Mouse (Mus musculus) neural tube, embryonic 13.5 days (tissue): ENCODE measurements around the gene Hsf2bp. TPM values are rescaled to one million over a fixed set of nuclear protein-coding genes. Genes with fewer than 3 reads are reported as not detected.

Experiments used
- ATAC-seq: fragments of 200-750 bp; cut with Nextera tagmentation; 2 replicates; pipeline ENCODE4 v1.8.0; 2017; ENCODE audit warnings: low read depth, mild to moderate bottlenecking, moderate TSS enrichment, moderate library complexity
- H3K27ac ChIP-seq: fragments of 300-500 bp; sonication (generic); replicated peaks from 2 replicates; pipeline ENCODE4 v1.5.1; 2015; ENCODE audit warnings: moderate library complexity, mild to moderate bottlenecking, inconsistent platforms
- H3K27me3 ChIP-seq: fragments of 300-500 bp; sonication (generic); 2 replicates; pipeline ENCODE4 v1.6.1; 2015; ENCODE audit warnings: mild to moderate bottlenecking, inconsistent platforms
- H3K36me3 ChIP-seq: fragments of 300-500 bp; sonication (generic); 2 replicates; pipeline ENCODE4 v1.6.1; 2015; ENCODE audit warnings: mild to moderate bottlenecking, inconsistent platforms
- H3K4me1 ChIP-seq: fragments of 300-500 bp; sonication (generic); replicated peaks from 2 replicates; pipeline ENCODE4 v1.6.1; 2015; ENCODE audit warnings: inconsistent platforms
- H3K4me2 ChIP-seq: fragments of 300-500 bp; sonication (generic); 2 replicates; pipeline ENCODE4 v1.6.1; 2015; ENCODE audit warnings: inconsistent platforms, mild to moderate bottlenecking, moderate library complexity
- H3K4me3 ChIP-seq: fragments of 300-500 bp; sonication (generic); 2 replicates; pipeline ENCODE4 v1.5.1; 2015; ENCODE audit warnings: mild to moderate bottlenecking, inconsistent platforms
- H3K9ac ChIP-seq: fragments of 300-500 bp; sonication (generic); 2 replicates; pipeline ENCODE4 v1.6.1; 2015; ENCODE audit warnings: moderate library complexity, mild to moderate bottlenecking, inconsistent platforms
- H3K9me3 ChIP-seq: fragments of 300-500 bp; sonication (generic); 2 replicates; pipeline ENCODE4 v1.6.1; 2016; ENCODE audit warnings: inconsistent platforms
- WGBS: fragments of 180-500 bp; shearing (Covaris S2); methylation state at CpG from one replicate; pipeline ENCODE4 v1.1.7; 2015; 5-methylcytosine and 5-hydroxymethylcytosine counted together
- polyA plus RNA-seq: library from polyadenylated mRNA; unstranded; fragments of >200 nt; fragmentation: Nextera tagmentation; extraction: Ambion mirVana; gene quantifications from 2 replicates; pipeline ENCODE4 v1.2.1, GENCODE M21; 2015

The Hsf2bp gene
- polyA plus RNA-seq, 1 experiment from 2014 or later, result 0.38 TPM

DNA sequence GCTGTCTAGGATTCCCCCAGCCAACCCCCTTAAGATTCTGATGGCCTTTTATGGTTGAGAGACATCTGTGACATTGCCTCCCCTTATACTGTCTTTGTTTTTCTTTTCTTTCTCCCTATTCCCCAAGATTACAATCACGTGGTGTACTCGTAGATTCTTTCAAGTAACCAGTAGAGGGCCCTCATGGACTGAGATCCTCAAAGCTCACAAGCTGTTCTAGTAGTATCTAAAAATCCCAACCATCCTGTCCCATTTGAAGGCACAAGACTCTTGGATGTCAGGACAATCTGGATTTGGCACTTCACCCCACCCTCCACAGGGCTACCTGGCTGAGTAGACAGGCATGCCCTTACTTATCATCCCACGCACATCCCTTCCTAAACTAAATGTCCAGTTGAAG is 8.5 kb downstream of the Hsf2bp start:
- Histone ChIP-seq H3K27me3 (no peaks in the 10 kb centered on the region), H3K9ac (no peak overlapping the region), H3K4me2 (no peak overlapping the region), H3K9me3 (no peaks in the 10 kb centered on the region), H3K36me3 (no peaks in the 10 kb centered on the region), H3K4me1 (no peaks in the 10 kb centered on the region), H3K27ac (no peak overlapping the region), H3K4me3 (no peak overlapping the region)
- WGBS, result 30% methylated on average over 3 of the region's 3 CpGs
- ATAC-seq, result 0 out of 2 replicates have a peak, but pooled peaks have one; percentile 34

DNA sequence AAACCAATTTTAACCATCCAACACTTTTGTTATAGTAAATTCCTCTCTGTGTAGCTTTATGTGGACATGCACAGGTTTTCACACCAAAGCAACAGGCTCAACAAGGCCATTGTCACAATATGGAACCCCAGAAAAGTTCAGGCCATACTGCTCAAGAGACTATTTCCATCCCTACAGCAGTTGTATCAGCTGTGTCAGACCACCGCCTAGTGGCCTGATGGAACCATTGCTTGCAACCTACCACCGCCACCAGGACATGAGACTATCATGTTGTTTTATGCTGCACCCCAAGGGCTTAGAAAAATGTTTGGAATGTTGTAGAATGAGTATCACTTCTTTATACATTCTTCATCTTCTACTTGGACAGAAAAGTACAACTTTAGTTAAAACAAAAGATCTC is 10.8 kb downstream of the Hsf2bp start:
- Histone ChIP-seq H3K4me1 (no peaks in the 10 kb centered on the region), H3K36me3 (no peaks in the 10 kb centered on the region), H3K27me3 (no peaks in the 10 kb centered on the region), H3K27ac (no peak overlapping the region), H3K4me3 (no peak overlapping the region), H3K4me2 (no peak overlapping the region), H3K9ac (no peak overlapping the region), H3K9me3 (no peaks in the 10 kb centered on the region)
- ATAC-seq, result peak; percentile 71; the same call in 1 of the 2 replicates
- 9% methylated on average over 2 of the region's 2 CpGs for WGBS

DNA sequence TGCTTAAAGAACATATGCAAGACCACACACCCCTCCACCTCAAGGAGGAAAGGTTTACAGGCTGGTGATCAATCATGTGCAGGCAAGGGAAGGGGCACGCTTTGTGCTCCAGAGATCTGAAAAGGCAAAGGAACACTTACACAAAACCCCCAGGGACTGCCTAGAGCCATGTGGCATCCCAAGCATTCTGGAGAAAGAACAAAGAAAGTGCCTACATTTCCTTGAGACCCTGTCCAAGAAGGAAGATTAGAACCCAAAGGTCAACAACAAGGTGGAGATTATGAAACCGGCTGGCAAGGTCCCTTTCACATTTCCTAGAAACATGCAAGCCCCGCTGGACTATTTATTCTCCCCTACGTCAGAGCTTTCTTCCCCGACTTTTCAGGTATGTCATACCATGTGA is 11.5 kb downstream of the Hsf2bp start:
- Histone ChIP-seq H3K27ac (no peak overlapping the region), H3K27me3 (no peaks in the 10 kb centered on the region), H3K36me3 (no peaks in the 10 kb centered on the region), H3K4me1 (no peaks in the 10 kb centered on the region), H3K9me3 (no peaks in the 10 kb centered on the region), H3K9ac (no peak overlapping the region), H3K4me2 (no peak overlapping the region), H3K4me3 (no peak overlapping the region)
- ATAC-seq, result no peak
- WGBS, result 53% methylated on average over 5 of the region's 5 CpGs

DNA sequence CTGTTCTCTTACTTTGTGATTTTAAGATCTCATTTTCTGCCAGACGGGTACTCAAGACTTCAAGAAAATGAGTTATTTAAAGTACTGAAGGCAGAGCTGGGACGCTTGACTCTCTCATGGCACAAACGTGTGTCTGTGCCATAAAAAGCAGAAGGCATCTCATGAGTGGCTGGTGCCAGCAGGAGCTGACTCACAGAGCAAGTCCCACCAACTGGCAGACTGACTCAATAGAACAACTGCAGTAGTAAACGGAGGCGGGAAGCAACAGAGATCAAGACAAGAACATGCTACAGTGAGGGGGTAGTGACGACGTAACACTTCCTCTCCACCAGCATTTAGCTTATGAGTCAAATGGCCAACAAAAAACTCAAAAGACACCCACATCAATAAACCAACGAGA is 13.1 kb downstream of the Hsf2bp start:
- no peak for ATAC-seq
- H3K9ac ChIP-seq, result no peak overlapping the region
- no peaks in the 10 kb centered on the region for H3K36me3 ChIP-seq
- no peaks in the 10 kb centered on the region for H3K4me1 ChIP-seq
- H3K4me3 ChIP-seq, result no peak overlapping the region
- WGBS, result 70% methylated on average over 8 of the region's 8 CpGs
- H3K27me3 ChIP-seq, result no peaks in the 10 kb centered on the region
- no peaks in the 10 kb centered on the region for H3K9me3 ChIP-seq
- no peak overlapping the region for H3K27ac ChIP-seq
- H3K4me2 ChIP-seq, result no peak overlapping the region

DNA sequence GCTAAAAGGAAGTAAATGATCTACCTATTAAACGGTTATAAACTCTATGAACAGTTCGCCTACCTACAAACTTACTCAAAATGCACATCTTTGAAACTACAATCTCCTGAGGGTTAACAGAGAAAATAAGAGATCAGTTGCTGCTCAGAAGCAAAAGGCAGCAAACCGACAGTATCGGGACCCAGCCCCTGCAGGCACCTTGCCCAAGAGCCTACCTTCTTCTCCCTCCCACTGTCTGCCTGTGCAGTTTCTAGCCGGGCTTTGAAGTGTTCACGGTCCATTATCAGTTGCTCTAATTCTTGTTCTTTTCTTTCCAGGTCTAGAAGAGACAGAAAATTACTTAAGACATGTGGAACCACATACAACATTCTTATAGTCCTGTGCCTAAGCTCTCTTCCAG is 13.6 kb downstream of the Hsf2bp start:
- H3K36me3 ChIP-seq, result no peaks in the 10 kb centered on the region
- no peak overlapping the region for H3K4me3 ChIP-seq
- no peak overlapping the region for H3K4me2 ChIP-seq
- no peak for ATAC-seq
- H3K27ac ChIP-seq, result no peak overlapping the region
- H3K27me3 ChIP-seq, result no peaks in the 10 kb centered on the region
- H3K9me3 ChIP-seq, result no peaks in the 10 kb centered on the region
- H3K9ac ChIP-seq, result no peak overlapping the region
- no peaks in the 10 kb centered on the region for H3K4me1 ChIP-seq
- WGBS, result 78% methylated on average over 6 of the region's 6 CpGs

DNA sequence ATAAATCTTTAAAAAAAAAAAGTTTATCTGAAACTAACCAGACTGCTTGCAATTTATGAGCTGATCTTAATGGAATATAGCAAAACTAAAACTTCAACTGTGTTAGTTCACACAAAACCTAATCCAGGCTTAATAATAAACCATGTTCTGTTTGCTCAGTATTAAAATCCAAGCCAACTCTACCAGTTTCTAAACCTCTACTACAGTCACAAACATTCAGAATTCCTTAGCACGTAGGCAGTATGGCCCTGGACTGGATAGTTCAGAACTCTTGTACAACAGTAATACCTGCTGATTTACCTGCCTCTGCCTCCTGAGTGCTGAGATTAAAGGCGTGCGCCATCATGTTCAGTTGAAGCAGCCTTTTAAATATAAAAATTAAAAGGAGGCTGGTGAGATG is 14.2 kb downstream of the Hsf2bp start:
- Histone ChIP-seq H3K9ac (no peak overlapping the region), H3K27ac (no peak overlapping the region), H3K27me3 (no peaks in the 10 kb centered on the region), H3K36me3 (no peaks in the 10 kb centered on the region), H3K4me1 (no peaks in the 10 kb centered on the region), H3K4me3 (no peak overlapping the region), H3K4me2 (no peak overlapping the region), H3K9me3 (no peaks in the 10 kb centered on the region)
- 97% methylated on average over 3 of the region's 3 CpGs for WGBS
- no peak for ATAC-seq

DNA sequence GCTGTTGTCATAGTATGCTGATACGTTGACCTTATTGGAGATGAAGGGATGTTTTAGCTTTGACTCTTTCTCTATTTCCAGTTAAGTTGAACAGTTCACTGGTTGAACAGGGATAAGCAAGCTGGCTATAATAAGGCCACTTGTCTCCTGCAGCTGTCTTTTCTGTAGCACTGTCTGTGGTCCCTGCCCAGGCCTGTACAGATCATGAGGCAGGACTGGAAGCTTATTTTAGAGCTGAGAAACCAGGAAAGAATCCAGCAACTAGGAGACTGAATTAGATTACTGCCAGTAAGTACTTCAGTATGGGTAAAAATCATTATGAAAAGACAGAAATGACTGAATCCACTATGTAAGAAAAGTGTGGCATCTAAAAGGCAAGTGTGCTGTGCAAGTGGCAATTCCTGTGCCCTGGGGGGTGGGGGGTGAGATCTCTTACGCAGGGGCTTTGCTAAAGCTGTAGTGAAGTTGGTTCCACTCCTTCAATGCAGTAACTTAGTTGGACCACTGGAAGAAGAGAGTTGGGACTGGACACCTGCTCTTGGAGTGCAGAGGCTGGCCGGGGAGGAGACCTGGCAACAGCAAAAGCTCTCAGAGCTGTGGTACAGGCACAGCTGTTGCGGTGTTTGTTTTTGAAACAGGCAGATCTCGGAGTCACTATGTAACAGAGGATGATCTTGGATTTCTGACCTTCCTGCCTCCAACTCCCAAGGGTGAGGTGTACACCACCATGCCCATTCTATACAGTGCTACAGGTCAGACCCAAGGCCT is 17.8 kb downstream of the Hsf2bp start:
- Histone ChIP-seq H3K4me1 (no peaks in the 10 kb centered on the region), H3K9me3 (no peaks in the 10 kb centered on the region), H3K27me3 (no peaks in the 10 kb centered on the region), H3K27ac (no peak overlapping the region), H3K4me2 (no peak overlapping the region), H3K9ac (no peak overlapping the region; the same call in 1 of the 2 replicates), H3K4me3 (no peak overlapping the region), H3K36me3 (no peaks in the 10 kb centered on the region)
- ATAC-seq, result no peak
- 86% methylated on average over 5 of the region's 5 CpGs for WGBS

DNA sequence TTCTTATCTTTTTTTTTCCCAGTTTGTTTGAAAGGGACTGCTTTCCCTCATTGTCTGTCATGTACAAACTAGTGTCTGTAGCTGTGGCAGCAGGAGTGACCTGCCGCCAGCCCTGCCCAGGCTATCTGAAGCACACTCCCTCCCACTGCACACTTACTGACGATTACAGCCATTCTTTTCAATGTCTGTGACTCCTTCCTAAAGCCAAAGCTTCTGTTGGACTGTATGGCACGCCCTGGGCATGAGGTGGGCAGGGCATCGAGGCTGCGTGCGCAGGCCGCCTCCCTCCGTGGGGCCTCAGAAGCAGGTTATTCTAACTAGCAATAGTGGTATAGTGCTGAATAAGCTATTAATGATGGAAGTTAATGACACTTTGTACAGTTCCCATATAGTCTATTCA is 19.7 kb downstream of the Hsf2bp start:
- Histone ChIP-seq H3K36me3 (no peaks in the 10 kb centered on the region), H3K27me3 (no peaks in the 10 kb centered on the region), H3K9me3 (no peaks in the 10 kb centered on the region), H3K9ac (no peak overlapping the region), H3K4me3 (no peak overlapping the region), H3K4me2 (no peak overlapping the region), H3K27ac (no peak overlapping the region), H3K4me1 (no peaks in the 10 kb centered on the region)
- WGBS, result 86% methylated on average over 8 of the region's 8 CpGs
- no peak for ATAC-seq

DNA sequence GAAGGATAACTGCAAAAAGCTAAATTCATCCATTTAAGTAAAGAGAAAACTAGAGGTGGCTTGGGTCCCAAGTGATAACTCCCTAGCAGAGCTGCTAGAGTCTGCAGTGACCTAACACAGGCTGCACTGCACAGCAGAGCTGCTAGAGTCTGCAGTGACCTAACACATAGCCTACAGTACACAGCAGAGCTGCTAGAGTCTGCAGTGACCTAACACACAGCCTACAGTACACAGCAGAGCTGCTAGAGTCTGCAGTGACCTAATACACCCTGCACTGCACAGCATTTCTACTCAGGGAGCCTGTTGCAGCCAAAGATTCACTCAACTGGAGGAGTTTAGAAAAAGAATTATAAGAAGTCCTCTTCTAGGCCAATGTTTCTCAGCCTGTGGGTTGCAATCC is 22.5 kb downstream of the Hsf2bp start:
- no peak for ATAC-seq

DNA sequence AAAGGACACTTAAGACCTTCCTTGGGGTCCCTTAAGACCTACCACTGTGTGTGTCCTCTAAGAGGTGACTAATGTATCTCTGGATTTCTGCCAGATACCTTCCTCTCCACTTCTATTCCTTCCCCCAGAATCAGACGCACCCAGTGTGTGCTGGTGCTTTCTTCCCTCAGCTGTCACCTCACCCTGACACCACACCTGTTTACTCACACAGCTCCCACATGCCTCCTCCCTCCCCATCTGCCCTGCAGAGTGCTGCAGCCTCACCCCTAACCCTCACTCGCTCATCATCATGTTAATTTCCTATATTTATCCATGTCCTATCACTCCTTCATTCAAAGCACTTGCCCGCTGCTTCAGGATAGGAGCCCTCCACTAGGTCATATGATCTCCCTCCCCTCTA is 23.9 kb downstream of the Hsf2bp start:
- no peak overlapping the region for H3K27ac ChIP-seq
- H3K9ac ChIP-seq, result no peak overlapping the region
- H3K4me3 ChIP-seq, result no peak overlapping the region
- no peak overlapping the region for H3K4me2 ChIP-seq
- no peaks in the 10 kb centered on the region for H3K9me3 ChIP-seq
- WGBS, result 67% methylated on average over 3 of the region's 3 CpGs
- ATAC-seq, result no peak
- no peaks in the 10 kb centered on the region for H3K27me3 ChIP-seq
- no peaks in the 10 kb centered on the region for H3K36me3 ChIP-seq
- no peaks in the 10 kb centered on the region for H3K4me1 ChIP-seq

More for the DNA sequence above, 22.5 kb downstream of the Hsf2bp start:
- H3K27ac ChIP-seq, result no peak overlapping the region
- H3K9ac ChIP-seq, result no peak overlapping the region
- H3K36me3 ChIP-seq, result no peaks in the 10 kb centered on the region
- H3K4me2 ChIP-seq, result no peak overlapping the region
- no peaks in the 10 kb centered on the region for H3K9me3 ChIP-seq
- no peaks in the 10 kb centered on the region for H3K4me1 ChIP-seq
- H3K4me3 ChIP-seq, result no peak overlapping the region
- H3K27me3 ChIP-seq, result no peaks in the 10 kb centered on the region

DNA sequence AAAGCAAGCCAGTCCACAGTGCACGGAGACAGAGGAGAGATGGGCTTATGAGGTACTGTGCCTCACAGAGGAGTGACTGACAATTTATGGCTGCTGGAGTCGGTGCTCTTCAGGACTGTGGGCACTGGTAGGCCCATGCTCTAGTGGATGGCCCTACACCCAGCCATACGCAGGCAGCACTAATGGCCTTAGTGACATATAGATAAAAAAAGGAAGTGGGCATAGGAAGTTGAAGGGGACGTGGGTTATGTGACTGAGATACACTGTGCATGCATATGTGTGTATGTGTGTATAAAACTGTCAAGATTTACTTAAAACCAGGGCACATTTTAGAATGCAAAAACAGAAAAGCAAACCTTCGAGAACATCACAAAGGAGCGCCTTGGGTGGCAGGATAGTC is 24.5 kb downstream of the Hsf2bp start:
- no peaks in the 10 kb centered on the region for H3K9me3 ChIP-seq
- 86% methylated on average over 6 of the region's 6 CpGs for WGBS
- no peak for ATAC-seq
- H3K27me3 ChIP-seq, result no peaks in the 10 kb centered on the region
- no peak overlapping the region for H3K4me2 ChIP-seq
- H3K4me3 ChIP-seq, result no peak overlapping the region
- no peaks in the 10 kb centered on the region for H3K4me1 ChIP-seq
- no peak overlapping the region for H3K9ac ChIP-seq
- no peak overlapping the region for H3K27ac ChIP-seq
- no peaks in the 10 kb centered on the region for H3K36me3 ChIP-seq

DNA sequence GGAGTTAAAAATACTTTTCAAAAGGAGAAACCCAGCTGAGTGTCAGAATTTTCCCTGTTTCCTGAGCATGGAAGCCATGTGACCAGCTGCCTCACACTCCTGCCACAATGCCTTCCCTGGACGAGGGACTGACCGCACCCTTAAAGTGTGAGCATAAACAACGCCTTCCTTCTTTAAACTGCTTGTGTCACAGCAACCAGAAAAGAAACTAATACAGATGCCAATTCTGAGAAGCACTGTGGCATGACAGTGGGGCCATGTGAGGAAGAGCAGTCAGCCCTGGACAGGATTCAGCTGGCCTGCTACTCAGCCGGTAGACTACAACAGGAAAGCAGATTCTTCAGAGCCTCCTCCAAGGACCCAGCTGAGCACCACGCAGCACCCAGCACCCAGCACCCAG is 29.3 kb downstream of the Hsf2bp start:
- no peak for ATAC-seq
- WGBS, result 79% methylated on average over 5 of the region's 5 CpGs

DNA sequence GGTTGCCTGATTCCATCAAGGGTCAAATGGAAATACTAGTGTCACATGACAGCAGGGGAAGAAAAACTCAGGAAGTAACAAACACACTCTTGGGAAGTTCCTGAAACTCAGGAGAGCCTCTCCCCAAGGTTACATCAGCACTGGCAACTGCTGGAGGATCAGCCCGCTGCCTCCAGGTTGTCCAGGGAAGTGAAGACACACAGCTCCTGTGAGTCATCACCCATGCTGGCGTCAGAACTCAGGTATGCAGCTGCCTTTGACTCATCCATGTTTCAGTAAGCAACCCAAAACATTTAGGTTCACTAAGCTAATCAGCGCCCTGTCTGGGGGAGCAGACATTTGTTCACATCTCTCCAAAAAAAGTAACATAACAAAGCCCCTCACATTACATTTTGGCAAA is 32.9 kb downstream of the Hsf2bp start:
- WGBS, result 94% methylated on average over 3 of the region's 3 CpGs
- H3K9ac ChIP-seq, result no peak overlapping the region
- H3K27me3 ChIP-seq, result no peaks in the 10 kb centered on the region
- 0 out of 2 replicates have a peak, but pooled peaks cover 4% of the 10 kb centered on the region for H3K9me3 ChIP-seq
- H3K27ac ChIP-seq, result no peak overlapping the region
- ATAC-seq, result no peak
- no peaks in the 10 kb centered on the region for H3K36me3 ChIP-seq
- no peaks in the 10 kb centered on the region for H3K4me1 ChIP-seq
- H3K4me2 ChIP-seq, result no peak overlapping the region
- no peak overlapping the region for H3K4me3 ChIP-seq

More for the DNA sequence above, 29.3 kb downstream of the Hsf2bp start:
- Histone ChIP-seq H3K4me3 (no peak overlapping the region), H3K27me3 (no peaks in the 10 kb centered on the region), H3K9me3 (0 out of 2 replicates have a peak, but pooled peaks cover 4% of the 10 kb centered on the region), H3K36me3 (no peaks in the 10 kb centered on the region), H3K4me2 (no peak overlapping the region), H3K4me1 (no peaks in the 10 kb centered on the region), H3K9ac (no peak overlapping the region), H3K27ac (no peak overlapping the region)
